Mouse (Mus musculus): Measurements from ENCODE around the gene Mboat7. TPM values are rescaled to one million over a fixed set of nuclear protein-coding genes. Genes with fewer than 3 reads are reported as not detected.
"Not testable (repeated sequence)": the region's sequence is repeated elsewhere in the genome, so short reads cannot be mapped to it uniquely, and the experiment has no call there.

Mboat7 gene
- polyA plus RNA-seq, 1 experiment from 2014 or later, result 46.5 TPM

GRCm38 (mm10) chr7:3705461-3705860 lies 12.1 kb upstream of the Mboat7 start:
- not testable (repeated sequence) for H3K9me3 ChIP-seq (replicated peaks); H3K27me3 ChIP-seq (ENCODE audit: low read depth, poor library complexity, severe bottlenecking); DNase-seq (ENCODE audit: low spot score)
- Histone ChIP-seq H3K36me3 (peaks cover 56% of the 10 kb centered on the region), H3K27ac (peak overlapping the region; percentile 95), H3K4me1 (peaks cover 11% of the 10 kb centered on the region), H3K4me3 (peak overlapping the region; percentile 85)
- WGBS, result 5% methylated on average over 7 of the region's 7 CpGs

GRCm38 (mm10) chr7:3704475-3704874 lies 11.2 kb upstream of the Mboat7 start:
- Histone ChIP-seq H3K4me1 (peaks cover 11% of the 10 kb centered on the region), H3K9me3 (replicated peaks) (no peaks in the 10 kb centered on the region), H3K27ac (peak overlapping the region; percentile 95), H3K4me3 (peak overlapping the region; percentile 85), H3K27me3 (ENCODE audit: low read depth, poor library complexity, severe bottlenecking) (no peaks in the 10 kb centered on the region), H3K36me3 (peaks cover 66% of the 10 kb centered on the region)
- WGBS, result under 1% methylated on average over 20 of the region's 20 CpGs
- no peak for DNase-seq (ENCODE audit: low spot score)

- under 1% methylated on average over 42 of the region's 42 CpGs for WGBS
- H3K4me3 ChIP-seq, result peak within 1 kb of the TSS; percentile 85
- no peaks in the 10 kb centered on the region for H3K9me3 ChIP-seq (replicated peaks)
- H3K4me1 ChIP-seq, result peaks cover 11% of the 10 kb centered on the region
- H3K27me3 ChIP-seq (ENCODE audit: low read depth, poor library complexity, severe bottlenecking), result no peaks in the 10 kb centered on the region
- peak within 1 kb of the TSS; percentile 95 for H3K27ac ChIP-seq
- peak; percentile 96 for DNase-seq (ENCODE audit: low spot score)
- H3K36me3 ChIP-seq, result peaks cover 71% of the 10 kb centered on the region
Measured at GRCm38 (mm10) chr7:3703879-3704441, 10.6 kb upstream of the Mboat7 start, which contains the start of gene Rps9. TSS of gene Rps9 (plus strand) at chr7:3703993.

- Histone ChIP-seq H3K4me3 (peak overlapping the region; percentile 85), H3K36me3 (peaks cover 77% of the 10 kb centered on the region), H3K27me3 (ENCODE audit: low read depth, poor library complexity, severe bottlenecking) (no peaks in the 10 kb centered on the region), H3K9me3 (replicated peaks) (no peaks in the 10 kb centered on the region), H3K4me1 (peaks cover 11% of the 10 kb centered on the region), H3K27ac (peak overlapping the region; percentile 95)
- no peak for DNase-seq (ENCODE audit: low spot score)
- 21% methylated on average over 6 of the region's 6 CpGs for WGBS
Measured at GRCm38 (mm10) chr7:3703148-3703878, 10.0 kb upstream of the Mboat7 start.

GRCm38 (mm10) chr7:3698471-3698870 lies 5.1 kb upstream of the Mboat7 start:
- H3K4me3 ChIP-seq, result no peak overlapping the region
- peaks cover 65% of the 10 kb centered on the region for H3K36me3 ChIP-seq
- no peak for DNase-seq (ENCODE audit: low spot score)
- peaks cover 6% of the 10 kb centered on the region; the same call in 1 of the 2 replicates for H3K4me1 ChIP-seq
- 95% methylated on average over 6 of the region's 6 CpGs for WGBS
- no peak overlapping the region for H3K27ac ChIP-seq
- no peaks in the 10 kb centered on the region for H3K27me3 ChIP-seq (ENCODE audit: low read depth, poor library complexity, severe bottlenecking)
- H3K9me3 ChIP-seq (replicated peaks), result no peaks in the 10 kb centered on the region

- DNase-seq (ENCODE audit: low spot score); H3K9me3 ChIP-seq (replicated peaks); H3K27me3 ChIP-seq (ENCODE audit: low read depth, poor library complexity, severe bottlenecking): not testable (repeated sequence)
- H3K4me1 ChIP-seq, result peaks cover 17% of the 10 kb centered on the region
- H3K36me3 ChIP-seq, result peaks cover 59% of the 10 kb centered on the region
- H3K4me3 ChIP-seq, result peak overlapping the region; percentile 80
- WGBS, result 9% methylated on average over 9 of the region's 9 CpGs
- H3K27ac ChIP-seq, result peak overlapping the region; percentile 94
Measured at GRCm38 (mm10) chr7:3694949-3695305, 1.6 kb upstream of the Mboat7 start.

GRCm38 (mm10) chr7:3694076-3694948 lies 989 bp upstream of the Mboat7 start:
- WGBS, result under 1% methylated on average over 55 of the region's 55 CpGs
- peak overlapping the region; percentile 80 for H3K4me3 ChIP-seq
- H3K9me3 ChIP-seq (replicated peaks), result no peaks in the 10 kb centered on the region
- peaks cover 55% of the 10 kb centered on the region for H3K36me3 ChIP-seq
- peaks cover 17% of the 10 kb centered on the region for H3K4me1 ChIP-seq
- H3K27ac ChIP-seq, result peak overlapping the region; percentile 94
- peak; percentile 77 for DNase-seq (ENCODE audit: low spot score)
- H3K27me3 ChIP-seq (ENCODE audit: low read depth, poor library complexity, severe bottlenecking), result no peaks in the 10 kb centered on the region

- Histone ChIP-seq H3K27ac (peak overlapping the region; percentile 94), H3K4me1 (peaks cover 17% of the 10 kb centered on the region), H3K27me3 (ENCODE audit: low read depth, poor library complexity, severe bottlenecking) (no peaks in the 10 kb centered on the region), H3K36me3 (peaks cover 51% of the 10 kb centered on the region), H3K9me3 (replicated peaks) (no peaks in the 10 kb centered on the region), H3K4me3 (peak overlapping the region; percentile 80)
- under 1% methylated on average over 18 of the region's 18 CpGs for WGBS
- no peak for DNase-seq (ENCODE audit: low spot score)
Measured at GRCm38 (mm10) chr7:3693809-3694075, 419 bp upstream of the Mboat7 start.

- peaks cover 17% of the 10 kb centered on the region for H3K4me1 ChIP-seq
Measured at GRCm38 (mm10) chr7:3692382-3692986, 839 bp downstream of the Mboat7 start, which contains the start of gene Tsen34. TSS of gene Tsen34 (plus strand) at chr7:3692863.

GRCm38 (mm10) chr7:3691919-3692318 lies 1.4 kb downstream of the Mboat7 start:
- peak overlapping the region; percentile 80 for H3K4me3 ChIP-seq
- WGBS, result 46% methylated on average over 3 of the region's 3 CpGs
- H3K4me1 ChIP-seq, result peaks cover 17% of the 10 kb centered on the region
- no peak for DNase-seq (ENCODE audit: low spot score)
- H3K9me3 ChIP-seq (replicated peaks), result no peaks in the 10 kb centered on the region
- no peaks in the 10 kb centered on the region for H3K27me3 ChIP-seq (ENCODE audit: low read depth, poor library complexity, severe bottlenecking)
- H3K27ac ChIP-seq, result peak overlapping the region; percentile 94; the same call in 1 of the 2 replicates
- H3K36me3 ChIP-seq, result peaks cover 50% of the 10 kb centered on the region

More at GRCm38 (mm10) chr7:3692382-3692986, 839 bp downstream of the Mboat7 start, which contains the start of gene Tsen34:
- peak within 1 kb of the TSS; percentile 94 for H3K27ac ChIP-seq
- peaks cover 50% of the 10 kb centered on the region for H3K36me3 ChIP-seq
- WGBS, result under 1% methylated on average over 49 of the region's 49 CpGs
- peak within 1 kb of the TSS; percentile 80 for H3K4me3 ChIP-seq
- no peak for DNase-seq (ENCODE audit: low spot score)
- H3K27me3 ChIP-seq (ENCODE audit: low read depth, poor library complexity, severe bottlenecking), result no peaks in the 10 kb centered on the region
- no peaks in the 10 kb centered on the region for H3K9me3 ChIP-seq (replicated peaks)

GRCm38 (mm10) chr7:3685400-3686187 lies 7.7 kb downstream of the Mboat7 start:
- peaks cover 70% of the 10 kb centered on the region for H3K36me3 ChIP-seq
- H3K27me3 ChIP-seq (ENCODE audit: low read depth, poor library complexity, severe bottlenecking), result no peaks in the 10 kb centered on the region
- H3K27ac ChIP-seq, result no peak overlapping the region
- no peaks in the 10 kb centered on the region for H3K4me1 ChIP-seq
- DNase-seq (ENCODE audit: low spot score), result no peak
- no peak overlapping the region for H3K4me3 ChIP-seq
- WGBS, result 79% methylated on average over 31 of the region's 31 CpGs
- H3K9me3 ChIP-seq (replicated peaks), result no peaks in the 10 kb centered on the region

GRCm38 (mm10) chr7:3684698-3685097 lies 8.6 kb downstream of the Mboat7 start:
- WGBS, result 94% methylated on average over 8 of the region's 8 CpGs
- H3K27me3 ChIP-seq (ENCODE audit: low read depth, poor library complexity, severe bottlenecking), result no peaks in the 10 kb centered on the region
- H3K36me3 ChIP-seq, result peaks cover 67% of the 10 kb centered on the region
- H3K4me3 ChIP-seq, result no peak overlapping the region
- H3K27ac ChIP-seq, result no peak overlapping the region
- H3K9me3 ChIP-seq (replicated peaks), result no peaks in the 10 kb centered on the region
- H3K4me1 ChIP-seq, result no peaks in the 10 kb centered on the region
- no peak for DNase-seq (ENCODE audit: low spot score)
